Mouse (Mus musculus) neural tube, embryonic 11.5 days (tissue): Measurements from ENCODE around the gene Odf3l1. TPM values are rescaled to one million over a fixed set of nuclear protein-coding genes. Genes with fewer than 3 reads are reported as not detected.

ENCODE experiments used
- ATAC-seq: fragments of 200-750 bp; cut with Nextera tagmentation; 2 replicates; pipeline ENCODE4 v1.8.0; 2017; ENCODE audit warnings: moderate number of reproducible peaks, mild to moderate bottlenecking, moderate TSS enrichment, moderate library complexity; ENCODE audit not compliant: insufficient read depth, low FRiP score, low TSS enrichment
- DNase-seq: peaks from one replicate; pipeline ENCODE4 v3.0.0-alpha.2; 2015; ENCODE audit warnings: low spot score
- H3K27ac ChIP-seq: fragments of 300-500 bp; sonication (generic); 2 replicates; pipeline ENCODE4 v1.5.1; 2014; ENCODE audit warnings: low read depth, mild to moderate bottlenecking, low read length
- H3K27me3 ChIP-seq: fragments of 300-500 bp; sonication (generic); 2 replicates; pipeline ENCODE4 v1.6.1; 2014; ENCODE audit warnings: mild to moderate bottlenecking, low read length, mixed read lengths; ENCODE audit not compliant: control insufficient read depth, insufficient read depth
- H3K36me3 ChIP-seq: fragments of 300-500 bp; sonication (generic); 2 replicates; pipeline ENCODE4 v1.6.1; 2014; ENCODE audit warnings: mild to moderate bottlenecking, low read length, moderate library complexity, mixed read lengths; ENCODE audit not compliant: control insufficient read depth, insufficient read depth
- H3K4me1 ChIP-seq: fragments of 300-500 bp; sonication (generic); 2 replicates; pipeline ENCODE4 v1.6.1; 2014; ENCODE audit warnings: low read length, mixed read lengths; ENCODE audit not compliant: control insufficient read depth, insufficient read depth
- H3K4me2 ChIP-seq: fragments of 300-500 bp; sonication (generic); 2 replicates; pipeline ENCODE4 v1.6.1; 2014; ENCODE audit warnings: low read depth, mild to moderate bottlenecking, moderate library complexity
- H3K4me3 ChIP-seq: fragments of 300-500 bp; sonication (generic); 2 replicates; pipeline ENCODE4 v1.5.1; 2014; ENCODE audit warnings: low read depth, low read length
- H3K9ac ChIP-seq: fragments of 300-500 bp; sonication (generic); 2 replicates; pipeline ENCODE4 v1.6.1; 2014; ENCODE audit warnings: mild to moderate bottlenecking, low read length
- H3K9me3 ChIP-seq: fragments of 300-500 bp; sonication (generic); 2 replicates; pipeline ENCODE4 v1.6.1; 2016; ENCODE audit warnings: low read length; ENCODE audit not compliant: control insufficient read depth
- WGBS: fragments of 180-500 bp; shearing (Covaris S2); extraction: QIAGEN DNeasy Blood & Tissue Kit; methylation state at CpG from one replicate; pipeline ENCODE4 v1.1.7; 2014; 5-methylcytosine and 5-hydroxymethylcytosine counted together
- polyA plus RNA-seq: library from polyadenylated mRNA; unstranded; fragments of >200 nt; fragmentation: Nextera tagmentation; extraction: Ambion mirVana; gene quantifications from 2 replicates; pipeline ENCODE4 v1.2.1, GENCODE M21; 2014

Gene Odf3l1
- polyA plus RNA-seq, 1 experiment from 2014 or later: not detected

DNA sequence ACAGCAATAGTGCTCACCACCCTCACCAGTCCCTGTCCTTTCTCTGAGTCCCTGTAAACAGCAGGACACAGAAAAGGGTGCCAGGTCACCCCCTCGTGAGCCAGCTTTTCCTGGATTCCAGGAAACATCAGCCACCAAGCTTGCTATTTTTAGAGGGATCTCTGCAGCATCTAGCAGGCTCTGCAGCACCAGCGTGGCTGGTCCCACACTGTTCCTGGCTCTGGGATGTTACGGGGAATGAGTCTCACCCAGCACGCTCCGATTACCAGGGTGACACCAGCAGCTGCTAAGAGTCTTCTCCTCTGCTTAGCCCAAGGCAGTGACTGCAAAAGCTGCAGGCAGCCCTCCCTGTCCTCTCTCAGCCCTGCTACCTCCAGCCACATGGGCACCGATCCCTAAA, 31.6 kb downstream of the Odf3l1 start:
- Histone ChIP-seq H3K9me3 (no peaks in the 10 kb centered on the region), H3K4me1 (no peaks in the 10 kb centered on the region), H3K27ac (no peak overlapping the region), H3K4me3 (no peak overlapping the region), H3K27me3 (no peaks in the 10 kb centered on the region), H3K4me2 (no peak overlapping the region), H3K36me3 (no peaks in the 10 kb centered on the region), H3K9ac (no peak overlapping the region)
- 35% methylated on average over 6 of the region's 6 CpGs for WGBS
- DNase-seq (no peak), ATAC-seq (no peak)

DNA sequence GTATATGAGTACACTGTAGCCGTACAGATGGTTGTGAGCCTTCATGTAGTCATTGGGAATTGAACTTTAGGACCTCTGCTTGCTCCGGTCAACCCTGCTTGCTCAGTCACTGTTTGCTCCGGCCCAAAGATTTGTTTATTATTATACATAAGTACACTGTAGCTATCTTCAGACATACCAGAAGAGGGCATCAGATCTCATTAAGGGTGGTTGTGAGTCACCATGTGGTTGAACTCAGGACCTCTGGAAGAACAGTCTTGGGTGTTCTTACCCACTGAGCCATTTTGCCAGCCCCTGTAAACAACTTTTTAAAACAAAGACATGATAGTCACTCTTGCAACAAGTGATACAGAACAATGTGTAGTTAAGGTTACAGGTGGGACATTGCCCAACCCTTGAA, 32.6 kb downstream of the Odf3l1 start:
- ATAC-seq: no peak
- Histone ChIP-seq H3K27ac (no peak overlapping the region), H3K9me3 (no peaks in the 10 kb centered on the region), H3K4me2 (no peak overlapping the region), H3K9ac (no peak overlapping the region), H3K36me3 (no peaks in the 10 kb centered on the region), H3K4me1 (no peaks in the 10 kb centered on the region), H3K4me3 (no peak overlapping the region), H3K27me3 (no peaks in the 10 kb centered on the region)
- 85% methylated on average over 3 of the region's 3 CpGs for WGBS
- no peak for DNase-seq

DNA sequence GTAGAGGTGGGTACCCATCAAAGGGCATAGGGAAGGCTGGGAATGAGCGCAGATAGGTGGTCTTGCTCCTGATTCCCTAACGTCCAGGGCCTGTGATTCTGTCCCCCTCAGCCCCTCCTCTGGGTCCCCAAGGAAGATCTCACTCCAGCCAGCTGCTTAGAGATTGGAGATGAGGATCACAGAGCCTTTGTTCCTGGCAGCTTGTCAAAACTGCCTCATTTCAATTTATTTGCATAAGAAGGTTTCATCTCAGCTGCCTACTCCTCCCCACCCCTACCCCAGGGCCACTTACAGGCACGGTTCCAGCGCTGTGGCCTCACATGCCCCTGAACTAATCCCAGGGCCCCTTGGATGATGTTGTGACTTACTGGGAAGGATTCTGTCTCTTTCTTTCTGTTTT, 34.3 kb downstream of the Odf3l1 start:
- no peak overlapping the region for H3K9ac ChIP-seq
- H3K27ac ChIP-seq: no peak overlapping the region
- 19% methylated on average over 4 of the region's 4 CpGs for WGBS
- no peaks in the 10 kb centered on the region for H3K9me3 ChIP-seq
- H3K4me2 ChIP-seq: no peak overlapping the region
- H3K36me3 ChIP-seq: no peaks in the 10 kb centered on the region
- H3K4me1 ChIP-seq: peaks cover 7% of the 10 kb centered on the region
- no peaks in the 10 kb centered on the region for H3K27me3 ChIP-seq
- DNase-seq (peak; percentile 35), ATAC-seq (no peak)
- H3K4me3 ChIP-seq: no peak overlapping the region

DNA sequence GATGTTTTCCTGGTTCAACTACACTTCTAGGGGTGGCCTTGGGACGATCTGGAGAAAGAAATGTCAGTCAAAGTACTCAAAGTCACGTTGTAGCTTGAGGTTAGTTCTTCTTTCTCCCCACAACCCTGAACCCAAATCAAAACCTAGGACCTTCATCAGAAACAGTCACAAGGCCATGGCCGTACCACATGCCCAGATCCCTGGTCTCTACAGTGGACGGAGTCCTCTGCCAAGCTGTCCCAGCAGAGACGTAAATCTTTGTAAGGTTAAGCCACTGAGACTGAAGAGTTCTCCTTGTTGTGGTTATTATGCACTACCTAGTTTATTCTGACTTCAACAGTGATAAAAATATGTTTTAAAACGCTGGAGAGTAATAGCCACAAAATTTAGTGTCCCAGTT, 35.6 kb downstream of the Odf3l1 start:
- H3K36me3 ChIP-seq: no peaks in the 10 kb centered on the region
- no peak for ATAC-seq
- 72% methylated on average over 6 of the region's 6 CpGs for WGBS
- H3K9me3 ChIP-seq: no peaks in the 10 kb centered on the region
- H3K4me1 ChIP-seq: peaks cover 7% of the 10 kb centered on the region
- H3K27ac ChIP-seq: no peak overlapping the region
- no peak overlapping the region for H3K4me2 ChIP-seq
- H3K4me3 ChIP-seq: no peak overlapping the region
- H3K9ac ChIP-seq: no peak overlapping the region
- no peak for DNase-seq
- H3K27me3 ChIP-seq: no peaks in the 10 kb centered on the region

- Histone ChIP-seq H3K9ac (no peak overlapping the region), H3K4me2 (no peak overlapping the region), H3K4me1 (peaks cover 7% of the 10 kb centered on the region), H3K27me3 (no peaks in the 10 kb centered on the region), H3K4me3 (no peak overlapping the region), H3K9me3 (no peaks in the 10 kb centered on the region), H3K27ac (no peak overlapping the region), H3K36me3 (no peaks in the 10 kb centered on the region)
- WGBS: 44% methylated on average over 9 of the region's 9 CpGs
- ATAC-seq (no peak), DNase-seq (no peak)
Observed at GRCm38 (mm10) chr9:56828146-56828545, 36.3 kb downstream of the Odf3l1 start.

DNA sequence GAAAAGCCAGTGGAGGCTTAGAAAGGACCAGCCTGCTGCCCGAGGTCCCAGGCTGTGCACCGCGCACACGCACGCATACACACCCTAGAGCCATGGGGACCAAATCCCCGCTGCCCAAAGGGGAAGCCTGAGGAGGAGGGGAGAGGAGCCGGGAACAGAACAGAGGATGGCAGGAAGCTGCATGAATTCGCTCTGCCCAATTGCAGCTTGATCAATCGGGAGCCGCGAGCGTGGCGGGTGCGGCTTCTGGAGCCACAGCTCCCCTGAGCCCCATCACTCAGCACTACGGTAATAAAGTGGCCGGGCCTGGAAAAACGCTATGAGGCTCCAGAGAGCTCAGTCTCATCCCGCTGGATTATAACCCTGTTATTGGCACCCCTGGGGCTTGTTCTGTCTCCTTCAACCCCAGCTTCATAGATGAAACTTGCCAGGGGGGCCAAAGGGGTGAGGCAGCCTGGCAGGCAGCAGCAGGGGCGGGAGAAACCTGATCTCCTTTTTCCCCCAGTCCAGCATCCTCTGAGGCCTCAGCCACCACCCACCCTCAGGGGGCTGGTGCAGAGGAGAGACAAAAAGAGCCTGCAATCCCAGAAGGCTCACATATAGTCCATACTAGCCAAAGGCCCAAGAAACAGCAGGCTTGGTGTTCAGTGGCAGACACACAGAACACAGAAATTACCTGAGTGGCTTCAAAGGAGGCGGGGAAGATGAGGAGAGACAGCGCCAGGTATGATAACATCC, 38.8 kb downstream of the Odf3l1 start:
- peak; percentile 45; the same call in 1 of the 2 replicates for ATAC-seq
- Histone ChIP-seq H3K9ac (peak overlapping the region; percentile 45; the same call in 1 of the 2 replicates), H3K36me3 (no peaks in the 10 kb centered on the region)

DNA sequence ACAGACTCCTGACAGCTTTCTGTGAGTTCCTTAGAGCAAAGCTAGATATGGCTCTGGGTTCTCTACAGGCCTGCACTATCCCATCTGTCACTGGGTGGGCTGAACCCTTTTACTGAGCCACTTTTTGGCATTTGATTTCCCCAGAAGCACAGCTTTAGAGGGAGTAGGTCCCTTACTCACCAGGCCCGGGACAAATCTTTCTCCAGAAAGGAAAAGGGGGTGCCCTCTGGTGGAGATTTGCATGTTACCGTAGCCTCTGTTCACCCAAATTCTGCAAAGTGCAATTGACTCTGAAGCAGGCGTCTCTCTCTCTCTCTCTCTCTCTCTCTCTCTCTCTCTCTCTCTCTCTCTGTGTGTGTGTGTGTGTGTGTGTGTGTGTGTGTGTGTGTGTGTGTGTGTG, 39.6 kb downstream of the Odf3l1 start:
- 2% methylated on average over 3 of the region's 3 CpGs for WGBS
- no peaks in the 10 kb centered on the region for H3K36me3 ChIP-seq
- H3K27me3 ChIP-seq: no peaks in the 10 kb centered on the region
- DNase-seq (peak; percentile 69), ATAC-seq (no peak)
- no peak overlapping the region for H3K27ac ChIP-seq
- H3K9ac ChIP-seq: no peak overlapping the region
- no peak overlapping the region for H3K4me3 ChIP-seq
- H3K4me2 ChIP-seq: no peak overlapping the region
- H3K9me3 ChIP-seq: no peaks in the 10 kb centered on the region
- H3K4me1 ChIP-seq: peaks cover 7% of the 10 kb centered on the region

More for the DNA sequence above, 38.8 kb downstream of the Odf3l1 start:
- H3K27ac ChIP-seq: peak overlapping the region; percentile 49; the same call in 1 of the 2 replicates
- peaks cover 7% of the 10 kb centered on the region for H3K4me1 ChIP-seq
- 7% methylated on average over 21 of the region's 21 CpGs for WGBS
- H3K27me3 ChIP-seq: no peaks in the 10 kb centered on the region
- peak; percentile 71 for DNase-seq
- no peaks in the 10 kb centered on the region for H3K9me3 ChIP-seq
- H3K4me2 ChIP-seq: peak overlapping the region; percentile 54
- H3K4me3 ChIP-seq: peak overlapping the region; percentile 15

GRCm38 (mm10) chr9:56810916-56811315, 53.6 kb downstream of the Odf3l1 start:
- 91% methylated on average over 1 of the region's 1 CpGs for WGBS
- no peaks in the 10 kb centered on the region for H3K9me3 ChIP-seq
- no peak overlapping the region for H3K9ac ChIP-seq
- H3K27me3 ChIP-seq: no peaks in the 10 kb centered on the region
- H3K36me3 ChIP-seq: no peaks in the 10 kb centered on the region
- no peak overlapping the region for H3K4me2 ChIP-seq
- H3K4me1 ChIP-seq: no peaks in the 10 kb centered on the region
- ATAC-seq (no peak), DNase-seq (no peak)
- H3K4me3 ChIP-seq: no peak overlapping the region
- H3K27ac ChIP-seq: no peak overlapping the region

- 86% methylated on average over 6 of the region's 6 CpGs for WGBS
- no peak for ATAC-seq
Observed at GRCm38 (mm10) chr9:56807990-56808389, 56.5 kb downstream of the Odf3l1 start.

More at GRCm38 (mm10) chr9:56807990-56808389, 56.5 kb downstream of the Odf3l1 start:
- Histone ChIP-seq H3K4me2 (no peak overlapping the region), H3K36me3 (no peaks in the 10 kb centered on the region), H3K27me3 (no peaks in the 10 kb centered on the region), H3K4me3 (no peak overlapping the region), H3K27ac (no peak overlapping the region), H3K9me3 (no peaks in the 10 kb centered on the region), H3K4me1 (no peaks in the 10 kb centered on the region), H3K9ac (no peak overlapping the region)
- DNase-seq: no peak
